Mouse (Mus musculus) testis, adult 2 months (tissue): Measurements from ENCODE around the gene Ctxn1.

Source experiments
- CTCF ChIP-seq: fragments of 200-500 bp; IDR thresholded peaks from 2 replicates; pipeline ENCODE4 v1.5.1; 2012; ENCODE audit warnings: low read depth, mild to moderate bottlenecking, inconsistent platforms, low read length, moderate library complexity; ENCODE audit not compliant: control insufficient read depth, insufficient read depth, insufficient replicate concordance
- POLR2A ChIP-seq: fragments of 200-500 bp; IDR thresholded peaks from 2 replicates; pipeline ENCODE4 v1.6.1; 2012; ENCODE audit warnings: low read depth, mild to moderate bottlenecking, inconsistent platforms, low read length, moderate library complexity; ENCODE audit not compliant: control insufficient read depth

- TF ChIP-seq CTCF (no peak), POLR2A (no peak)
These were observed 45.7 kb downstream of the Ctxn1 start for GRCm38 (mm10) chr8:4213210-4214005.
